Comparison of ENCODE assay signal across 8 mouse cellular contexts in genomic region chr9:69480344-69480743, GRCm38 (mm10). TPM values are rescaled to one million over a fixed set of nuclear protein-coding genes. Genes with fewer than 3 reads are reported as not detected.
DNase-seq lines count a peak whose midpoint lies in the region; ATAC-seq lines count a peak whose summit lies in the region.

No protein-coding gene starts in this region.

- DNase-seq in forebrain, embryonic 10.5 days (ENCODE audit: extremely low spot score, low spot score), result peak; percentile 71
- peak; percentile 32 for DNase-seq in c-Kit-negative CD71-positive TER-119-positive erythroid progenitor cells, embryonic 14.5 days (ENCODE audit: low read depth, low spot score)
- DNase-seq in forebrain, embryonic 14.5 days (ENCODE audit: low spot score), result peak; percentile 91
- peak; percentile 97 for DNase-seq in hindbrain, embryonic 14.5 days (ENCODE audit: low spot score)
- peak; percentile 82 to 97 for DNase-seq in layer of hippocampus, postnatal 25 days (ENCODE audit: extremely low spot score in 1 of 2, low spot score in 1 of 2)
- peak; percentile 86 for DNase-seq in mesoderm, embryonic 11.5 days (ENCODE audit: low read depth, low spot score)
- DNase-seq in skeletal muscle tissue, adult 2 months (ENCODE audit: low read depth, low spot score), result peak; percentile 75

- H3K4me1 ChIP-seq in forebrain, embryonic 10.5 days, result peaks cover 28% of the 10 kb centered on the region
- H3K4me1 ChIP-seq in forebrain, embryonic 12.5 days, result peaks cover 26% of the 10 kb centered on the region
- no peaks in the 10 kb centered on the region for H3K4me1 ChIP-seq in forebrain, embryonic 14.5 days (ENCODE audit: control insufficient read depth, insufficient read depth, low read length)
- H3K4me1 ChIP-seq in hindbrain, embryonic 14.5 days (replicated peaks; ENCODE audit: control insufficient read depth, insufficient read depth, low read length), result 0 out of 2 replicates have a peak, but pooled peaks cover 6% of the 10 kb centered on the region

- 0% methylated on average over 1 of the region's 1 CpGs for WGBS in forebrain, embryonic 10.5 days
- WGBS in forebrain, embryonic 12.5 days, result 9% methylated on average over 1 of the region's 1 CpGs
- 0% methylated on average over 1 of the region's 1 CpGs for WGBS in forebrain, embryonic 14.5 days
- 0% methylated on average over 1 of the region's 1 CpGs for WGBS in hindbrain, embryonic 14.5 days

- no peak overlapping the region for H3K27ac ChIP-seq in forebrain, embryonic 10.5 days
- H3K27ac ChIP-seq in forebrain, embryonic 12.5 days, result no peak overlapping the region
- no peak overlapping the region for H3K27ac ChIP-seq in forebrain, embryonic 14.5 days (ENCODE audit: low read depth, low read length)
- H3K27ac ChIP-seq in hindbrain, embryonic 14.5 days, result no peak overlapping the region

- H3K4me3 ChIP-seq in forebrain, embryonic 10.5 days, result no peak overlapping the region
- H3K4me3 ChIP-seq in forebrain, embryonic 12.5 days (replicated peaks), result no peak overlapping the region
- no peak overlapping the region for H3K4me3 ChIP-seq in forebrain, embryonic 14.5 days (ENCODE audit: low read depth, low read length)
- H3K4me3 ChIP-seq in hindbrain, embryonic 14.5 days (replicated peaks; ENCODE audit: low read length), result no peak overlapping the region

- H3K36me3 ChIP-seq in forebrain, embryonic 10.5 days (replicated peaks), result no peaks in the 10 kb centered on the region
- no peaks in the 10 kb centered on the region for H3K36me3 ChIP-seq in forebrain, embryonic 12.5 days (replicated peaks)
- H3K36me3 ChIP-seq in forebrain, embryonic 14.5 days (ENCODE audit: control insufficient read depth, insufficient read depth, low read length), result no peaks in the 10 kb centered on the region
- H3K36me3 ChIP-seq in hindbrain, embryonic 14.5 days (replicated peaks; ENCODE audit: control insufficient read depth, insufficient read depth), result peaks cover under 1% of the 10 kb centered on the region; the same call in 1 of the 2 replicates

- no peak for ATAC-seq in forebrain, embryonic 12.5 days (ENCODE audit: low FRiP score)
- peak; percentile 72; the same call in 1 of the 2 replicates for ATAC-seq in forebrain, embryonic 14.5 days
- ATAC-seq in hindbrain, embryonic 14.5 days (ENCODE audit: low FRiP score), result peak; percentile 46; the same call in 1 of the 2 replicates

- H3K4me2 ChIP-seq in forebrain, embryonic 12.5 days, result no peak overlapping the region
- no peak overlapping the region for H3K4me2 ChIP-seq in forebrain, embryonic 14.5 days (ENCODE audit: low read length)
- no peak overlapping the region for H3K4me2 ChIP-seq in hindbrain, embryonic 14.5 days (replicated peaks)

- H3K9ac ChIP-seq in forebrain, embryonic 12.5 days, result no peak overlapping the region
- H3K9ac ChIP-seq in forebrain, embryonic 14.5 days (ENCODE audit: low read length), result no peak overlapping the region
- H3K9ac ChIP-seq in hindbrain, embryonic 14.5 days, result no peak overlapping the region

- H3K27me3 ChIP-seq in forebrain, embryonic 10.5 days (ENCODE audit: poor library complexity, severe bottlenecking), result peaks cover 21% of the 10 kb centered on the region
- peaks cover 21% of the 10 kb centered on the region for H3K27me3 ChIP-seq in forebrain, embryonic 12.5 days
- H3K27me3 ChIP-seq in forebrain, embryonic 14.5 days (replicated peaks; ENCODE audit: control insufficient read depth, insufficient read depth, low read length), result no peaks in the 10 kb centered on the region
- H3K27me3 ChIP-seq in hindbrain, embryonic 14.5 days (ENCODE audit: control insufficient read depth, insufficient read depth, low read length), result no peaks in the 10 kb centered on the region

- no peaks in the 10 kb centered on the region for H3K9me3 ChIP-seq in forebrain, embryonic 10.5 days
- H3K9me3 ChIP-seq in forebrain, embryonic 12.5 days, result no peaks in the 10 kb centered on the region
- H3K9me3 ChIP-seq in forebrain, embryonic 14.5 days (replicated peaks; ENCODE audit: control insufficient read depth, low read length), result no peaks in the 10 kb centered on the region
- H3K9me3 ChIP-seq in hindbrain, embryonic 14.5 days (ENCODE audit: control insufficient read depth, low read length), result no peaks in the 10 kb centered on the region

RNA-seq across cellular contexts. Expression of gene Anxa2, which starts 26.9 kb away (rescaled TPM):
- 91.9 and 100 TPM in 2 replicates for polyA plus RNA-seq in forebrain, embryonic 10.5 days (2016; fragmentation: Nextera tagmentation; extraction: Ambion mirVana)
- 114 and 160 TPM in 2 replicates for polyA plus RNA-seq in forebrain, embryonic 12.5 days (2016; fragmentation: Nextera tagmentation; extraction: Ambion mirVana)
- polyA plus RNA-seq in forebrain, embryonic 14.5 days (2014; fragmentation: Nextera tagmentation; extraction: Ambion mirVana), result 109 and 118 TPM in 2 replicates
- 143 and 158 TPM in 2 replicates for polyA plus RNA-seq in hindbrain, embryonic 14.5 days (2014; fragmentation: Nextera tagmentation; extraction: Ambion mirVana)
- 1 to 10 TPM; 8.5 to 9.4 TPM for total RNA-seq in layer of hippocampus, postnatal 25 days (2021)

Comparison
In these comparisons a context has a peak if more than half of its experiments do, and no peak if none do; other contexts are left out.
1. DNase-seq: peak in every context shown above with its lines; median percentile 97 in hindbrain, embryonic 14.5 days; 91 in forebrain, embryonic 14.5 days; 90 in layer of hippocampus, postnatal 25 days; 86 in mesoderm, embryonic 11.5 days; 75 in skeletal muscle tissue, adult 2 months; 71 in forebrain, embryonic 10.5 days; 32 in c-Kit-negative CD71-positive TER-119-positive erythroid progenitor cells, embryonic 14.5 days.